In the genomic region with DNA sequence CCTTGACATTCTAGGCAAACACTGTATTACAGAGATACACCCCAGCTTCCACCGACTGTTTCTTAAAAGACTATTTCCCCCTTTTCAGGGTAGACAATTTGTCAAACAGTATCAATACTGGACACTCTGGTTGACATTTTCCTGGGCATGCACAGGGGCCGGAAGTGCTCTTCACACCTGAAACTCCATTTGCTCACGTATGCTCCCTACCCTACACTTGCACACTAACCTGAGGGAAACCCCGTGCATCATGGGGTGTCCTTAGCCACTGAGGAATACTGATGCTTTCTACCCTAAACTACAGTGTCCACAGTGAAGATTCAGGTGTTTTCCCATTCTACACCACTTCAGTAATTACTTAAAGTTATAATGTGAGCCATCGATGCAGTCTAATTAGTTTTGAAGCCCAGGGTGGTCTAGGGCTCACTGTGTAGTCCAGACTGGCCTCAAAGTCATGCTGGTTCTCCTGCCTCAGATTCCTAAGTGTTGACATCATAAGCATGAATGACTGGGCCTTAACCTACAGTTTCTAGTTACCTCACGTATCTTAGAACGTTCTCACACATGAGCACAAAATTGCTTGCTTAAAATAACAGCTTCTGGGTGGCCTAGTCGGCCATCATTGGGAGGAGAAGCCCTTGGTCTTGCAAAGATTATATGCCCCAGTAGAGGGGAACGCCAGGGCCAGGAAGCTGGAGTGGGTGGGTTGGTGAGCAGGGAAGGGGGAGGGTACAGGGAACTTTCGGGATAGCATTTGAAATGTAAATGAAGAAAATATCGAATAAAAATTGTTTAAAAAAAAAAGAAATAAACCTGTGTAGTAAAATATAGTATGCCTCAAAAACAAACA, we compare ENCODE assay signal across 9 mouse cellular contexts. TPM values are rescaled to one million over a fixed set of nuclear protein-coding genes. Genes with fewer than 3 reads are reported as not detected.
A peak's percentile ranks its signal among the peaks of the same experiment; 100 is the strongest.
DNase-seq lines count a peak whose midpoint lies in the region; ATAC-seq and TF ChIP-seq lines count a peak whose summit lies in the region.
"Had no signal": no experiment of that assay in that cellular context is flagged by ENCODE, and none has a peak within 500 bp of the region (broad histone marks: within the 10 kb centered on the region; RNA-seq: fewer than 3 reads in every experiment).

No protein-coding gene starts in this region.

- ATAC-seq in heart, embryonic 12.5 days (ENCODE audit: insufficient number of reproducible peaks, low FRiP score): no peak
- ATAC-seq in limb, embryonic 13.5 days (ENCODE audit: low FRiP score, low read depth): peak; percentile 76
- ATAC-seq in liver, postnatal 0 days: no peak

- H3K79me2 ChIP-seq in MEL (ENCODE audit: control insufficient read depth, insufficient read depth, low read length, poor library complexity): peaks cover 2% of the 10 kb centered on the region

- peak overlapping the region; percentile 77; the same call in 1 of the 2 replicates for H3K27ac ChIP-seq in heart, embryonic 12.5 days (ENCODE audit: poor library complexity, severe bottlenecking)
- H3K27ac ChIP-seq in limb, embryonic 13.5 days: no peak overlapping the region
- no peak overlapping the region for H3K27ac ChIP-seq in limb, embryonic 10.5 days
- peak overlapping the region; percentile 16; the same call in 1 of the 2 replicates for H3K27ac ChIP-seq in MEL (ENCODE audit: control insufficient read depth, low read depth, low read length)
- no peak overlapping the region; the same call in 1 of the 2 replicates for H3K27ac ChIP-seq in liver, postnatal 0 days (ENCODE audit: low read depth)

- intact Hi-C loops in heart, postnatal 36 days (cut with DNase I): no loop called here

- H3K36me3 ChIP-seq in heart, embryonic 12.5 days: no peaks in the 10 kb centered on the region
- H3K36me3 ChIP-seq in limb, embryonic 13.5 days: no peaks in the 10 kb centered on the region
- H3K36me3 ChIP-seq in limb, embryonic 10.5 days: no peaks in the 10 kb centered on the region
- H3K36me3 ChIP-seq in MEL (ENCODE audit: control insufficient read depth in 1 of 2, insufficient read depth in 2 of 2, low read length in 2 of 2): peaks cover 0 to 44% of the 10 kb centered on the region in 2 experiments; a peak in 2 of 4 replicates
- H3K36me3 ChIP-seq in liver, postnatal 0 days (replicated peaks; ENCODE audit: insufficient read depth, low read length): 0 out of 2 replicates have a peak, but pooled peaks cover 2% of the 10 kb centered on the region

- WGBS in heart, embryonic 12.5 days: 57% methylated on average over 11 of the region's 11 CpGs
- WGBS in limb, embryonic 13.5 days: 72% methylated on average over 11 of the region's 11 CpGs
- WGBS in limb, embryonic 10.5 days: 87% methylated on average over 11 of the region's 11 CpGs
- 73% methylated on average over 11 of the region's 11 CpGs for WGBS in liver, postnatal 0 days (ENCODE audit: insufficient replicate concordance)

- no peak overlapping the region for H3K9ac ChIP-seq in heart, embryonic 12.5 days
- no peak overlapping the region for H3K9ac ChIP-seq in limb, embryonic 13.5 days
- no peak overlapping the region for H3K9ac ChIP-seq in MEL (ENCODE audit: control insufficient read depth, low read depth, low read length, poor library complexity, severe bottlenecking)
- no peak overlapping the region for H3K9ac ChIP-seq in liver, postnatal 0 days (replicated peaks)

- TF ChIP-seq RAD21 in MEL (IDR thresholded peaks at IDR 0.05; ENCODE audit: low read depth, low read length): no peak

- no peaks in the 10 kb centered on the region for H3K9me3 ChIP-seq in heart, embryonic 12.5 days (replicated peaks)
- H3K9me3 ChIP-seq in limb, embryonic 13.5 days: no peaks in the 10 kb centered on the region
- no peaks in the 10 kb centered on the region for H3K9me3 ChIP-seq in limb, embryonic 10.5 days (replicated peaks)
- no peaks in the 10 kb centered on the region for H3K9me3 ChIP-seq in MEL (replicated peaks; ENCODE audit: insufficient read depth, low read length)
- H3K9me3 ChIP-seq in liver, postnatal 0 days (ENCODE audit: low read length): no peaks in the 10 kb centered on the region

- no peak for TF ChIP-seq EP300 in MEL (IDR thresholded peaks at IDR 0.05; ENCODE audit: low read depth in 1 of 2, low read length in 2 of 2)
- TF ChIP-seq EP300 in liver, postnatal 0 days (IDR thresholded peaks at IDR 0.05; ENCODE audit: low read depth): no peak

- H3K4me1 ChIP-seq in heart, embryonic 12.5 days (replicated peaks): peaks cover 34% of the 10 kb centered on the region
- H3K4me1 ChIP-seq in limb, embryonic 13.5 days: peaks cover 5% of the 10 kb centered on the region
- no peaks in the 10 kb centered on the region for H3K4me1 ChIP-seq in limb, embryonic 10.5 days
- peaks cover 23 to 27% of the 10 kb centered on the region in 2 experiments for H3K4me1 ChIP-seq in MEL (ENCODE audit: control insufficient read depth in 1 of 2, insufficient read depth in 2 of 2, low read length in 2 of 2)
- H3K4me1 ChIP-seq in liver, postnatal 0 days (ENCODE audit: insufficient read depth): peaks cover 38% of the 10 kb centered on the region

- no peak for TF ChIP-seq POLR2A in MEL (IDR thresholded peaks at IDR 0.05; ENCODE audit: control insufficient read depth in 1 of 2, insufficient read depth in 1 of 2, low read depth in 1 of 2, low read length in 2 of 2, poor library complexity in 1 of 2)

- no peak for TF ChIP-seq CTCF in MEL (IDR thresholded peaks at IDR 0.05 in 2 of 3, conservative IDR thresholded peaks at IDR 0.05 in 1 of 3; ENCODE audit: control insufficient read depth in 1 of 3, insufficient read depth in 1 of 3, low read depth in 2 of 3, low read length in 3 of 3, poor library complexity in 1 of 3, severe bottlenecking in 1 of 3)
- no peak for TF ChIP-seq CTCF in liver, postnatal 0 days (IDR thresholded peaks at IDR 0.05; ENCODE audit: low read depth)

- no peak overlapping the region for H3K4me2 ChIP-seq in heart, embryonic 12.5 days
- H3K4me2 ChIP-seq in limb, embryonic 13.5 days (replicated peaks): no peak overlapping the region
- H3K4me2 ChIP-seq in liver, postnatal 0 days (ENCODE audit: low read depth, low read length): 0 out of 2 replicates have a peak overlapping the region, but pooled peaks have one; percentile 29

- no peaks in the 10 kb centered on the region for H3K27me3 ChIP-seq in heart, embryonic 12.5 days (replicated peaks)
- H3K27me3 ChIP-seq in limb, embryonic 13.5 days: no peaks in the 10 kb centered on the region
- no peaks in the 10 kb centered on the region for H3K27me3 ChIP-seq in limb, embryonic 10.5 days (ENCODE audit: low read depth, poor library complexity, severe bottlenecking)
- H3K27me3 ChIP-seq in MEL (ENCODE audit: control insufficient read depth in 1 of 2, insufficient read depth in 2 of 2, low read length in 2 of 2): no peaks in the 10 kb centered on the region
- no peaks in the 10 kb centered on the region for H3K27me3 ChIP-seq in liver, postnatal 0 days (ENCODE audit: insufficient read depth, low read length)
- H3K27me3 ChIP-seq: CH12.LX had no signal

- no peak overlapping the region for H3K4me3 ChIP-seq in heart, embryonic 12.5 days
- no peak overlapping the region for H3K4me3 ChIP-seq in limb, embryonic 13.5 days
- no peak overlapping the region for H3K4me3 ChIP-seq in limb, embryonic 10.5 days
- H3K4me3 ChIP-seq in MEL (ENCODE audit: control insufficient read depth in 1 of 2, insufficient read depth in 1 of 2, low read depth in 2 of 2, low read length in 2 of 2): no peak overlapping the region
- no peak overlapping the region for H3K4me3 ChIP-seq in liver, postnatal 0 days (ENCODE audit: low read depth, low read length)

- DNase-seq in heart, postnatal 36 days: no peak
- no peak for DNase-seq in limb, embryonic 10.5 days (ENCODE audit: low spot score)
- DNase-seq in MEL (ENCODE audit: low read depth, low spot score): no peak
- no peak for DNase-seq in liver, postnatal 0 days
- no peak for DNase-seq in left cerebral cortex, adult 18-20 months (ENCODE audit: low spot score in 2 of 2)
- DNase-seq: thymus, postnatal 25 days had no signal

TF ChIP-seq in MEL, 35 proteins besides CTCF, POLR2A, EP300 and RAD21 (continues in another document):
- no peak for TF ChIP-seq E2F4 (IDR thresholded peaks at IDR 0.05; ENCODE audit: borderline replicate concordance, low read depth, low read length)
- TF ChIP-seq UBTF (IDR thresholded peaks at IDR 0.05; ENCODE audit: borderline replicate concordance, insufficient read depth, low read depth, low read length): no peak
- TF ChIP-seq TAL1 (IDR thresholded peaks at IDR 0.05; ENCODE audit: low read length): no peak
- TF ChIP-seq CHD2 (IDR thresholded peaks at IDR 0.05; ENCODE audit: low read length): no peak
- no peak for TF ChIP-seq NELFE (IDR thresholded peaks at IDR 0.05; ENCODE audit: low read depth, low read length)
- no peak for TF ChIP-seq MYC (IDR thresholded peaks at IDR 0.05; ENCODE audit: low read depth, low read length)
- TF ChIP-seq HCFC1 (IDR thresholded peaks at IDR 0.05; ENCODE audit: low read depth, low read length): no peak
- no peak for TF ChIP-seq POLR2AphosphoS2 (IDR thresholded peaks at IDR 0.05; ENCODE audit: low read length)
- TF ChIP-seq ELF1 (IDR thresholded peaks at IDR 0.05; ENCODE audit: low read depth, low read length): no peak
- TF ChIP-seq MEF2A (IDR thresholded peaks at IDR 0.05; ENCODE audit: extremely low read depth, insufficient replicate concordance, low read depth, low read length, poor library complexity, severe bottlenecking): no peak

RNA-seq across cellular contexts. Expression of gene Kat2b, which starts 30.5 kb away (rescaled TPM):
- 9.9 and 14.0 TPM in 2 replicates for polyA plus RNA-seq in heart, embryonic 12.5 days (2016; fragmentation: Nextera tagmentation; extraction: Ambion mirVana)
- 10 to 100 TPM; 83.7 to 93.5 TPM for total RNA-seq in heart, postnatal 36 days (2021)
- 5.4 and 5.8 TPM in 2 replicates for polyA plus RNA-seq in limb, embryonic 13.5 days (2015; fragmentation: Nextera tagmentation; extraction: Ambion mirVana)
- polyA plus RNA-seq in limb, embryonic 10.5 days (2016; fragmentation: Nextera tagmentation; extraction: Ambion mirVana): 1.1 and 2.7 TPM in 2 replicates
- total RNA-seq in MEL (2012; rRNA removed): 6.2 and 6.4 TPM in 2 replicates
- polyA plus RNA-seq in MEL (2012; ENCODE audit: insufficient read depth in 1 of 2, insufficient read length in 2 of 2, low read depth in 1 of 2, low replicate concordance in 2 of 2, missing spikeins in 1 of 2): 1 to 10 TPM in 1 of 2 experiments, not detected in 1; 7.4 TPM
- 5.5 and 6.2 TPM in 2 replicates for polyA plus RNA-seq in liver, postnatal 0 days (2015; fragmentation: Nextera tagmentation; extraction: Ambion mirVana)
- 10 to 100 TPM; 20.6 to 21.3 TPM for total RNA-seq in left cerebral cortex, adult 18-20 months (2021)

RNA-seq across cellular contexts. Expression of gene Pp2d1, which starts 57.9 kb away (rescaled TPM):
- polyA plus RNA-seq in heart, embryonic 12.5 days (2016; fragmentation: Nextera tagmentation; extraction: Ambion mirVana): 0.19 and 0.23 TPM in 2 replicates
- total RNA-seq in heart, postnatal 36 days (2021): not detected
- polyA plus RNA-seq in limb, embryonic 13.5 days (2015; fragmentation: Nextera tagmentation; extraction: Ambion mirVana): 0.19 and 0.34 TPM in 2 replicates
- 0.24 and 0.49 TPM in 2 replicates for polyA plus RNA-seq in limb, embryonic 10.5 days (2016; fragmentation: Nextera tagmentation; extraction: Ambion mirVana)
- 0.07 and 0.08 TPM in 2 replicates for total RNA-seq in MEL (2012; rRNA removed)
- under 1 TPM in 1 of 2 experiments, not detected in 1; 0.04 TPM for polyA plus RNA-seq in MEL (2012; ENCODE audit: insufficient read depth in 1 of 2, insufficient read length in 2 of 2, low read depth in 1 of 2, low replicate concordance in 2 of 2, missing spikeins in 1 of 2)
- not detected in 2 replicates for polyA plus RNA-seq in liver, postnatal 0 days (2015; fragmentation: Nextera tagmentation; extraction: Ambion mirVana)
- not detected for total RNA-seq in left cerebral cortex, adult 18-20 months (2021)
- total RNA-seq: CH12.LX had no signal

Comparison
In these comparisons a context has a peak if more than half of its experiments do, and no peak if none do; other contexts are left out.
1. H3K27ac ChIP-seq: peak in heart, embryonic 12.5 days (single experiment) and MEL (single experiment); none in limb, embryonic 13.5 days (single experiment), limb, embryonic 10.5 days (single experiment) and liver, postnatal 0 days (single experiment).